Mouse (Mus musculus): ENCODE measurements around the gene Rbbp6.

Gene Rbbp6

DNA sequence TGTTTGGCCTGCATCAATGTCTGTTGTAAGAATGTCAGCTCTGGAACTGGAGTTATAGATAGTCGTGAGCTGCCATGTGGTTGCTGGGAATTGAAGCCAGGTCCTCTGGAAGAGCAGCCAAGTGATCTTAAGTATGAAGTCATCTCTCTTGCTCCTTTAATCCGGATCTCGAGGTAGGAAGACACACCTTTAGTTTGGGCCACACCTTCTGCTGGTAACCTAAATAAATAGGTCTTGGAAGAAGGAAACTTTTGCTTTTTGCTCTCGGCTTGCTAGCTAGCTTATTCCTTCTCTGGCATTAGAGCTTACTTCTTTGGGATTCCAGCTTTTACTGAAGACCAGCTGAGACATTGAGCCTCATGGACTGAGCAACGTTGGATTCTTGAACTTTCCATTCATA is at the start of gene Rbbp6:
Gene Rbbp6, plus strand, starts transcription at position 301 of the 400 bp plus-strand sequence.
- DNase-seq (ENCODE audit: low read depth, low spot score), result no peak

DNA sequence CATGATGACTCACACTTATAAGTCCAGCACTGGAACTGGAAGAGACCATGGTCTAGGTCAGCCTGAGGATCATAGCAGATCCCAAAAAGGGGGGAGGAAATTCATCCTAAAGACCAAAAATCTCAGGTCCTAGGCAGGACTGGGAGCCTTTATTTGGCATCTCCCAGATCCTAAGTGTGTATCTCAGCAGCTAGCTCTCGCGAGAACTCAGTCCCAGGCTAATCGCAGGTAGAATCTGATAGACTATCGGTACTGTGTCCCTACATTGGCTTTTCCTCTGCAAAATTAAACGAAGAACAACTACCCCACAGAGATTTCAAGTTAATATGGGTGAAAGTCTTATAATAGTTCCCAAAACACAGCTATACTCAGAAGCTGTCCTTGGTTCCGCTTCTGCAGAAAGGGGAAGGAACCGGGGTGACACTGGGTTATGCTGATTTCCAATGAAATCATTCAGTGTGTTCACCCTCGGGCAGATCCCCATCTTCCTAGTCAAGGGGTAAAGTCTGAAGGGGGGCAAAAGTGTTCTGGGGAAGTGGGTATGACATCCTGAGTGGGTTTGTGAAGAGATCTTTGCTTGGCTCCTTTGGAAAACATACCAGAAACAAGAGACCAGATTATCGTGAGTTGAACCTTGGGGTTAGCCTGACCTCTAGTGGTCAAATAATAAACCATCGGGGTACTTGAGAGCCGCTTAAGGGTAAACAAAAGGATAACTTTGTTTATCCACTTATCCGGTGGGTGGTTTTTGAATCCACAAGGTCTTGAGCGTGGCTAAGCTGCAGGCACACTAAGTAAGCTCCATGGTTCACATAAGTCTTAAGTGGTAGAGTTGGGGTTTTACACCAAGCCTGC is 45.5 kb upstream of the Rbbp6 start:
- DNase-seq (ENCODE audit: low read depth, low spot score), result peak; percentile 78

DNA sequence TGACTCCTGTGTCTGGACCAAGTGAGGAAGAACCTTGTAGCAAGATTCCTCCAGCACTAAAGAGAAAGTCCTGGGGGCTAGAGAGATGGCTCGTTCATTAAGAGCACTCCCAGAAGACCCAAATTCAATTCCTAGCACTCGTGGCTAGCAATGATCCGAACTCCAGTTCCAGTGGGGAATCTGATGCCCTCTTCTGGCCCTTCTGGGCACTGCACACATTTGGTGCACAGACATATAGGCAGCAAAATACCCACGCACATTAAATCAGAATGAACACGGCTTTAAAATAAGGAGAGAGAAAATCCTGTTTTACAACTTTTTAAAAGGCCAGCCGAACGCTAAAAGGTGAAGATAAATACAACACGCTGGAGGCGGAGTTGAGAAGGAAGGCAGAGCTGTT is 43.9 kb upstream of the Rbbp6 start:
- peak; percentile 45 for DNase-seq (ENCODE audit: low read depth, low spot score)

DNA sequence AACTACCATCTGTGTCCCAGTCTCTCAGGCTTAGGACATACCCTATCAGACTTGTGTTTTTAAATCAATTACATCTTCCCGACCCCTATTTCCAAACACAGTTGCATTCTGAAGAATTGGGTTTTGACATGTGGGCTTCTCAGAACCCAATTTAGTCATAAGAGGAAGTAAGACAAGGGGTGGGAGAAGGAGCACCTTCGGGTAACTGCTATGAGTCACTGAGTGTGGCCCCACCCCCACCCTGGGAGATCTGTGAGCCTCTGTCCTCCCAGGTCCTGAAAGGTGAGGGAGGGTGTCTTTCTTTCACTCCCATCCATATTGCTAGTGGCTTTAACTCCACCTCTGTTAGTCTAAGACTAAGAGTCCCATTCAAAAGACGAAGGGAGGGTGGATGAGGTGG is 41.2 kb upstream of the Rbbp6 start:
- no peak for DNase-seq (ENCODE audit: low read depth, low spot score)

DNA sequence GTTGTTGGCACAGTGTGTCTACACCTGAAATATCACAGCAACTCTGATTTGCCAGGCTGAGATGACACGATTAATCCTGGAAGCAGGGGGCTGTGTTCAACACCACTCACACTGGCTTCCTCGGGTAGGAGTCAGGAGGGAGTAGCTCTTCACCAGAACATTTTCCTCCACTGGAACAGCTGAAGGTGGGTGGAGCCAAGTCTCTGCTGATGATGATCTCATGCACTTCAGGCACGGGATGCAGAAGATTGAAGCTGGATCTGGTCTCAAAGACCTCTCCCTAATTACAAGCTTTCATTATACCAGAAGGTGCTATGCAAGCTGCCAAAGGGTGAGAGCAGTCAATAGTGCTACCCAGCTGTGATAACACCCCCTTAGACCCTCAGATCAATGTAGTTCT is 35.0 kb upstream of the Rbbp6 start:
- no peak for DNase-seq (ENCODE audit: low read depth, low spot score)

DNA sequence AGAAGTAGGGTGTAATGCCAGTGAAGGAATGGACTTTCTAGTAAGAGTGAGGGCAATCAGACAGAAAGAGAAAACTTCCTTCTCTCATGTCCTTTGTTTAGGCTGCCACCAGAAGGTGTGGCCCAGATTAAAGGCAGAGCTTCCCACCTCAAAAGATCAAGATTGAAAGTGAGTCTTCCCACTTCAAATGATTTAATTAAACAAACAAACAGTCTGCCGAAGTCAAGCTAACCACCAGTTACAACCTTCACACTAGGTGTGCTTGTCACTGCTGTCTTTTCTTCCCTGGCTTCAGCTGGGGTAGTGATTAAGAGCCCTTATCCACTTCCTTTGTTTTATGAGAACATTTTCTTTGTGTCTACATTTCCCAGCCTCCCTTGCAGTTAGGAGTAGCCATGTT is 33.3 kb upstream of the Rbbp6 start:
- DNase-seq (ENCODE audit: low read depth, low spot score), result no peak

DNA sequence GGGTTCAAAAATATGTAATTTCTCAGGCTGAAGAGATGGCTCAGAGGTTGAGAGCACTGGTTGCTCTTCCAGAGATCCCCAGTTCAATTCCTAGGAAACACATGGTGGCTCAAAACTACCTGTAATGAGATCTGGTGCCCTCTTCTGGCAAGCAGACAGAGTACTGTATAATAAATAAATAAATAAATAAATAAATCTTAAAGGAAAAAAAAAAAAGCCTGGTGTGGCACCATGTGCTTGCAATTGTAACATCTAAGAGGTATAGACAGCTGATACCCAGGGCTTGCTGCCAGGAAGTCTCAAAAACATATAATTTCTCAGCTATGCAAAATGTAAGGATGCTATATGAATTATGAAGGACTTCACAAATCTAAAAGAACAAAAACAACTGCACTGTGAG is 28.9 kb upstream of the Rbbp6 start:
- DNase-seq (ENCODE audit: low read depth, low spot score), result peak; percentile 33

DNA sequence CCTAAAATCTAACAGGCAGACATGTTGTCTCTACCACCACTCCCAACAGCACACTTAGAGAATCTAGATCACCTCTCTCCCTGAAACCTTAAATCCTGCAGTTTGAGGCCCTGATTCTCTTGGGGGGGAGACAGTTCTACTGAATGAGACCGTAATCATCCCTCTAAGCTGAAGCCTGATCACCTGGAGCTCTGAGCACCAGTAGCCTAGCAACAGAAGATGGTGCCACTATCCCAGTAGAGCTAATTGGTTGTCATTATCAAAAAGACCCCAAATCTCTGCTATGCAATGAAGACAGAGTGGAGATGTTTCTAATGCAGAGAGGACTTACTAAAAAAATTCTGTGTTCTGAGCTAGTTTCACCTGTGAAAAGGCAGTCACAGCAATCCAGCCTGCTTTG is 27.3 kb upstream of the Rbbp6 start:
- no peak for DNase-seq (ENCODE audit: low read depth, low spot score)

DNA sequence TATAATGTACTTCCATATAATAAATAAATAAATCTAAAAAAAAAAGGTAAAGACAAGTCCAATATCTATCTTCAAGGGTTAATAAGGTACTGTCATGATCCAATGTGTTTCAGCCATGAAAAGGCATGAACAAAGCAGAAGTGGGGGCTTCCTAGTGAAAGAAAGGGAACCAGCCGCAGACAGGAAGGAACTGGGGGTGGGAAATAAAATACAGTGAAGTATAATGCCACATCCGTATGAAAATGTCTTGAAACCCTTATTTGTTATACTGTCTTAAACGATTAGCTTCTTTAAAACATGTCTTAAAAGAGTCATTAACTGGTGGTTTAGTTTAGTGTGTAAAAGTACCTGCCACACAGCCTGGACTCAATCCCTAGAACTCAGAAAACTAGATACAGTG is 26.3 kb upstream of the Rbbp6 start:
- DNase-seq (ENCODE audit: low read depth, low spot score), result no peak

DNA sequence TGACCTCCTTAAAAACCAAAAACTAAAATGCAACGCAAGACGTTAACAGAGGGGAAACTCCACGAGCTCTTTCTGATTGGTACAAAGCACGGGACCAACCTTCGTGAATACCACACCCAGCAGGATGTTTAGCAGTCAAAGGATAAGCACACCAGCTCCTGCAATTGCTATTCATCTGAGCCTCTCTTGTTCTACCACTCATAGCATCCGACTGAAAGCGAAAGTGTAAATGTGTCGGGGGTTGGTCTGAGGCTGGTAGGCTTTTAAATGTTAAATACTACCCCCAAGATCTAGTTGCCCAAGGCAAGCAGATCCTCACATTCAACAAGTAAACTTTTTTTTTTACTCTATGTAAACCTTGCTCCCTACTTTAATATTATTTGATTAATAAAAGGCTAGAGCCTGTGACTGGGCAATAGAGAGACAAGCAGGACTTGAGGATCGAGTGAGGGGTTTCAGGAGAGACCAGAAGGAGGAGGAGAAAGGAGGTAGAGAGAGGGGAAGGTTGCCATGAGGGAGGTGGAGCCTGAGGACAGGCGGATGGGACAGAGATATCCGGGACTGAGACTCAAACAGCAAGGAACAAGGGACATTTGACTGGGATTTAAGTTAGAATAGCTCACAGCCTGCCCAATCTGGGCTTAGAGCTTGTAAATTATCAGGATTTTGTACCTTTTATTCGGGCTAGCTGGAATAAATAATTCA is 25.0 kb upstream of the Rbbp6 start:
- peak; percentile 76 for DNase-seq (ENCODE audit: low read depth, low spot score)

DNA sequence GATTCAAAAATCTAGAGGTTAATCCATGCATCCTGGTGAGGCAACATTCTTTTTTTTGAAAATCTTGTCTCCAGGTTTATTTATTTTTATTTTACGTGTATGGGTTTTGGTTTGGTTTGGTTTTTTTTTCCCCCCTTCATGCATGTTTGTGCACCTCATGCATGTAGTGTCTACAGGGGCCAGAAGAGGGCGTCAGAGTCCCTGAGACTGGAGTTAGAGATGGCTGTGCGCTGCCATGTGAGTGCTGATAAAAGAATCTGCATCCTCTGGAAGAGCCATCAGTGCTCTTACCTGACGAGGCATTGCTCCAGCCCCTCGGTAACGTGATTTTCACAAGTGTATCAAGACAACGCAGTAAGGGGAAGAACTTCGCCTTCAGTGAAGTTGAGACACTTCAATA is 23.4 kb upstream of the Rbbp6 start:
- peak; percentile 62 for DNase-seq (ENCODE audit: low read depth, low spot score)

DNA sequence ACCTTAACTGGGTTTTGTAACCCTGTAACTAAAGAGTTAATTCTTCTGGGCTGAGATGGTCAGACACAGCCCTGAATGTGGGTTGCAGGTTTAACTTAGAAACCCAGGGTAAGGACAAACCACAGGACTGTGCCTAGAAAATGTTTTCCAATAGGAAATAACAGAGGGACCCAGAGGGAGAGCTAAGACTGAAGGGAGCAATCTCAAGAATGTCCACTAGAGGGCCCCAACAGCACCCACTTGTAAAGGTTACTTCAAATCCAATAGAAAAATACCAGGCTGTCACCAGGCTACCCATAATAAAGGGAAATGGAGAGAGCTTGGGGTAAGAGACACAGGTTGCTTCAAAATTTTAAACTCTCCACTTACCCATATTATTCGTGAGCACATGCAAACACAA is 20.3 kb upstream of the Rbbp6 start:
- DNase-seq (ENCODE audit: low read depth, low spot score), result peak; percentile 80

DNA sequence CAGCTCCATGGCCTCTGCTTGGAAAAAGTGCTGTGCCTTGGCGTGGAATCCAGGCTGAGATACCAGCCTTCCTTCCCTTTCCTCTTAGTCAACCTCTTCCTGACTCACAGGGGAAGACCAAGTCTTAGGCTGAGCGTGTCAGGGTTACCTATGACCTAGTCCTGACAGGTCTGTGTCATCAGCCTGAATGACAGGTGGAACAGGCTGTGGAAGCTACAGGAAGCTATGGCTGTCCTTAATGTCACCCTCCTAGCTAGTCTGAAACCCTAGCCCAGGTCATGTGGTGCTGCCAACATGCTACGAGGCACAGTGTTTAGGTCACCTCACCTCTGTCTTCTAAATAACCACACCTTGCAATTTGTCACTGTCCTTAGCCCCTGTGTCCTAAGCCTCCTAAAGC is 16.2 kb upstream of the Rbbp6 start:
- no peak for DNase-seq (ENCODE audit: low read depth, low spot score)

DNA sequence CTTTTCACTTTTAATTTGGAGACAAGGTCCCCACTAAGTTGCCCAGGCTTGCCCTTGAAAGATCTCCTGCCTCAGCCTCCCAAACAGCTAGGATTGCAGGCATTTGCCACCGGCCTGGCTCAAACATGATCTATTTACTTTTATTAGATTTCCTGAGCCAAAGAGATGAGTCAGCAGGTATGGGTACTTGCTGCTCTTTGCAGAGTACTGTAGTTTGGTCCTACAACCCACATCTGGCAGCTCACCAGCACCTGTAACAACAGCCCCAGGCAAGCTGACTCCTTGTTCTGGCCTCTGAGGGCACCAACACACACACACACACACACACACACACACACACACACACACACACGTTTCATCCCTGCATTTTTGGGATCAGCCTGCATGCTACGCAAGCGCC is 14.0 kb upstream of the Rbbp6 start:
- DNase-seq (ENCODE audit: low read depth, low spot score), result no peak

DNA sequence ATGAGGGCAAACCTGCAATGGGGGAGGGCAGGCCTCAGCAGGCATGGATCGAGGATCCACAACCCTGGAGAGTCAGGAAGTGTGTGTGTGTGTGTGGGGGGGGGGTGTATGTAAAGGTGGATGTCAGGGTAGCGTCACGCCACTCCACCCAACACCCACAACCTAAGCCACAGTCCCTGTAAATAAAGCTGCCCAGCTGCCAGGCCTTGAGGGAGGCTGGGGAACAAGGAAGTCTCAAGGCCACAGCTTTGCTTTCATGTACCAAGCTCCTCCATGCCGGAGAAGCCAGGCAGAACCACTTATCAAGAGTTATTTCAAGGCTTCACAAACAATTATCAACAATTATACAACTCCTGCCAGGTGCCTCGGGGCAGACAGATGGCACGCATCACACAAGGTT is 13.4 kb upstream of the Rbbp6 start:
- no peak for DNase-seq (ENCODE audit: low read depth, low spot score)

DNA sequence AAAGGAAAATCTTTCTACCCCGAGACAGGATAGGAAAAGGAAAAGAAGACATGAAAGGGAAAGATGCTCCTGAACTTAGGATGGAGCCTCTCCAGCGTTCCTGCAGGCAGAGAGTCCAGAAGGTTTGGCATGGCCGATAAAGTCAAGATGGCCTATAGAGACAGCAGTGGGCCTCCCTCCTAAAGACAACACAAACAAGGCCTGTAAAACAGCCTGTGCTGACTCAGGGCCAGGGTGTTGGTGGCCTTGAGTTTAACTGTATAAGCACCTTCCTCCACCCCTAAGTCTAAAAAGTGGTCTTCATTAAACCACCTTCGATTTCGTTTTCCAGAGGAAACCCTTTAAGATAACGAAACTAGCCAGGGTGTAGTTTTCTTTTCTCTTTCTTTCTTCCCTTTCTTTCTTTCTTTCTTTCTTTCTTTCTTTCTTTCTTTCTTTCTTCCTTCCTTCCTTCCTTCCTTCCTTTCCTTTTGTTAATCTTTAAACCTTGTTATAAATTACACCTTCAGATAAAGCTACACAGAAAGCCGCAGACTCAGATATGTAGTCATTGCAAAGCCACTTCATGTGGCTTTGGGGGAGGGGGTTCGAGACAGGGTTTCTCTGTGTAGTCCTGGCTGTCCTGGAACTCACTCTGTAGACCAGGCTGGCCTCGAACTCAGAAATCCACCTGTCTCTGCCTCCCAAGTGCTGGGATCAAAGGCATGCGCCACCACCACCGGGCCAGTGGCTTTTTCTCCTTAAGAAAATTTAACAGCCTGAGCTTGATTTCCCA is 10.8 kb upstream of the Rbbp6 start:
- no peak for DNase-seq (ENCODE audit: low read depth, low spot score)

DNA sequence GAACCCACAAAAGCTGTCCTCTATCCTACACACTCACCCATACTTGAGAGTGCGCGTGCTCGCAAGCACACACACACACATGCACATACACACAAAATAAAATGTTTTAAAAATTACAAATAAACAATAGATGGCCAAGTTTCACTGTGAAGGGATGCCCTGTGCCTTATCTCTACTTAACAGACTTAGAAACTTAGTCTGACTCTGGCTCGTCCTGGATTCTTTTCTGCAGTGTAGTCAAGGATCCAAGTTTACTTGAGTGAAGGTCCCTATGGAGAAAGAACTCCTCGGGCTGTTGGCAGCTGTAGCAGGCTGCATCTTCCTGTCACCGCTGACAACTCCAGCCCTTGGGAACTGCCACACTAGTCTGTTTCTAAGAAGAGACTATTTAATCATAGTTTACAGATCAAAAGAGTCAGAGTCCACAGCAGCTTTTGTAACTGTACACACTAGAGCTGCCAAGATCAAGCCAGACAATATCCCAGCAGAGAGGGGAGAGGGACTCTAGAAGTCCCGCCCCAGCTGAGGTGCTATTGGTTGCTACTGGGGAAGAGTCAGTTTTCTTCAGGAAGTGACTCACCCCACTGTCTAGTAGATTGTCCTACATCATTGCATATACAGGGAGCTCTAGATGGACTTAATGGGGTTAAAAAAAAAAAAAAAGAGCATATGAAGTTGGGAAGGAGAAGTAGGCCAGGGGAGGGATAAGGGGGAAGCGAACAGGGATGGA is 10.1 kb upstream of the Rbbp6 start:
- peak; percentile 59 for DNase-seq (ENCODE audit: low read depth, low spot score)

DNA sequence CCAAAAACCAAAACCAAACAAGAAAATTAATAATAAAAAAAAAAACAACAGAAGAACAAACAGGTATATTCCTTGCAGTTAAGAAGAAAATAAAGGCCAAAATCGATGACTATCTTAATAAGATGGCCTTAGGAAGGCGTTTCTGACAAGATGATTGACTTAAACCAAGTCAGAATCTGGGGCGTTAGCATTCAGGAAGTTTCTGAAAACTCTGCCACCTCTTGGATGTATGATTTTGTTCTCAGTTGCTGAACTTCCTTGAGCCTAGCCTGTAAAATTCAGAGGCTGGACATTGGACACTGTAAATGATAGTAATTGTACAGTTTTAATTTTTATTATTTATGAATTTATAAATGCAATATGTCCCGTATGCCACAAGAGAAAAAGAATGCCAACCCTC is 3.3 kb downstream of the Rbbp6 start:
- DNase-seq (ENCODE audit: low read depth, low spot score), result no peak

DNA sequence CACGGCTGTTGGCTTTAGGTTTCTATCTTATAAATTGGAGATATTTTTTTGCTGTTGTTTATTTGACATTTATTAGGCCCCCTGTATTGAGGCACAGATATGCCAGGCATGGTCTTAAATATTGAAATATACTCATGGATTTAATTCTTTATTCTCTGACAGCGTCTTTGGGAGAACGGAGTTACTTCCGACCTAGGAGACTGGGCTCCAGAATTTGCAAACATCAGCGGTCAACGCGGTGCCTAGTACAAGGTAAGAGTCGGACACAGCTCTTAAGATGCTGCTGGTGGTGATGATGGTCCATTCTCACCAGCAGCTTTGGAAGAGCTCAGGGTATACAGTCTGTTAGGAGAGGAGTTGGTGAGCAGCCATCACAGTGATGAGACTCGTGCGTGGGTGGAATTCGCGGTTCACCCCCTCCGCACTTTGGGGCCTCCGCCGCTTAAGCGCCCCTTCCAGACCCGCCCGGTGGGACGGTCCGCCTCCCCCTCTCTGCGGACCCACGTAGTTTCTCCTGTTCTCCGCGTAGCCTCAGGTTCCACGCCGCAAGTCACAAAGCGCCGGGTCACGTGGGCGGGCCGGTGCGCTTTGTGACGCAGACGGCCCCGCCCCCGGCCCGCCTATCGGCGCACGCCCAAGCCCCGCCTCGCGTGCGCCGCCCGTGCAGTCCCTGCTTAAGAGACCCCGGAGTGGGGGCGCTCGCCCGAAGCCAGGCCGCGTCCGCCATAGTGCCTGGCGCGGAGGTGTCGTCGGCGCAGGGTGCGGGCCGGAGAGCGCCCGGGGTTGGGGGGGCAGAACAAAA is 3.9 kb downstream of the Rbbp6 start:
- DNase-seq (ENCODE audit: low read depth, low spot score), result peak; percentile 94

DNA sequence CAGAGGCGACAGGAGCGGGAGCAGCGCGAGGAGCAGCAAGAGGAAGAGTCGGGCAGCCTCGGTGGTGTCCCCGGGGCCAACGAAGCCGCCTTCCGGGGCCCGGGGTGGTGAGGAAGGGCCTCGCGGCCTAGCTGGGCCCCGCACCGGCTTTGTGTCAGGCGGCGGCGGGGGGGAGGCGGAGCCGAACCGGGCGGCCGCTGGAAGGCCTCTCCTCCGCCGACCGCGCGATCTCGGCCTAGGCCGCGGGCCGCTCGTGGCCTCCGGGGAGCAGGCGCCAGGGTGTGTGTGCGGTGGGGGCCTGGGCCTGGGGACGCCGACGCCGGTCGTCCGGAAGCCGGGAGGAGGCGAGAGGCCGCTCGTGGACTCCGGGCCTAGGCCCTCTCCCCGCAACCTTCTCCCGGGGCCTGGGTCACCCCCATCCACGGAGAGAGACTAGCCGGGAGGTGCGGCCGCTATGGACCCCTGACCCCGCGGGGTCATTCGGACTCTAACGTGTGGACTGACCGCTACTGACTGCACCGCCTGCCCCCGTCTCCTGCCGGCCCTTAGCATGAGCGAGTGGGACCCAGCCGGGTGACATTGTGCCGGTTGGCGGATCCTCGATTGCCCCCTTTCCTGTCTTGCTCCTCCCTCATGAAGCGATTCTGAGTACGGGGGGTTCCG is 4.8 kb downstream of the Rbbp6 start:
- peak; percentile 28 for DNase-seq (ENCODE audit: low read depth, low spot score)

Data from R1 (cell line).